Mouse (Mus musculus): ENCODE results near the gene Gli2. TPM values are rescaled to one million over a fixed set of nuclear protein-coding genes. Genes with fewer than 3 reads are reported as not detected.

Gli2 gene
- polyA plus RNA-seq, 1 experiment from 2014 or later = 21.3 TPM

DNA sequence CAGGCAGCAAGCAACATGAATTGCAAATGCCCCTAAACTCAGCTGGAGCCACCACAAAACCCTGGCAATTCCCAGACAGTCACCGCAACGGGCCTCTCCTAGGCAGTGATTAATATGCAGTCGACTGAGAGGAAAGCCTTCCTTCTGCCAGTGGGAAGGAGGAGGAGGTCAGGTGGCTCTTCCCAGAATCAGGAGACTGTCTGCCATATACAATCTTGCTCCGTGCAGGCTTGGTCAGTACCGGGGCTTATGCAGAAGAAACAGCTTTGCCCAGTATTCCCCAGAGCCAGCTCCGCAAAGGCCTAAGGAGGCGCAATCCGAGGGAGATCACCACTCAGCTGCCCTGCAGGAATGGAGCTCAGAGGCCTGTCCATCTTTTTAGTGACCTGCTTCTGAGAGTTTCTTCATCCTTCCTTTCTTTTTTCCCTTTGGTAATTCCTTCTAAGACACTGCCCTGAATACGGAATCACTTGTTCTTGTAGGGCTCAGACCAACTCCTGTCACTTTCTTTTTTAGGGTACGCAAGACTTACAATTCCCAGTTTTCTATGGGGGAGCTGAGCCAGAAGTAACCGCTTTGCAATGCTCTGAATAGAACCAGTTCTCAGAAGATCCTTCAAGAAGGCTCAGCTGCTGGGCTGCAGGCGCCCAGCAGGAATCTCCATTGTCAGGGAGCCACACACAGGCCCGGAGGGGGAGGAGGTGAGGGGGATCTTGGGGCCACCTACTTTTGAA lies 142.6 kb downstream of the Gli2 start:
- WGBS = 29% methylated on average over 13 of the region's 13 CpGs
- Histone ChIP-seq H3K9me3 (no peaks in the 10 kb centered on the region), H3K4me1 (peaks cover 85% of the 10 kb centered on the region), H3K27ac (peak overlapping the region; percentile 60), H3K4me3 (no peak overlapping the region), H3K27me3 (no peaks in the 10 kb centered on the region), H3K9ac (no peak overlapping the region), H3K36me3 (peaks cover 4% of the 10 kb centered on the region; the same call in 1 of the 2 replicates), H3K4me2 (no peak overlapping the region)
- no peak for ATAC-seq (ENCODE audit: insufficient number of reproducible peaks, insufficient read depth, low FRiP score, low TSS enrichment, low read depth)

GRCm38 (mm10) chr1:118909051-118909450 lies 144.4 kb downstream of the Gli2 start:
- no peak for ATAC-seq (ENCODE audit: insufficient number of reproducible peaks, insufficient read depth, low FRiP score, low TSS enrichment, low read depth)
- H3K27me3 ChIP-seq = no peaks in the 10 kb centered on the region
- H3K4me1 ChIP-seq = peaks cover 96% of the 10 kb centered on the region
- WGBS = 87% methylated on average over 3 of the region's 3 CpGs
- H3K36me3 ChIP-seq = no peaks in the 10 kb centered on the region
- H3K27ac ChIP-seq = no peak overlapping the region
- H3K9ac ChIP-seq = no peak overlapping the region
- no peaks in the 10 kb centered on the region for H3K9me3 ChIP-seq
- H3K4me2 ChIP-seq = no peak overlapping the region
- H3K4me3 ChIP-seq = no peak overlapping the region

DNA sequence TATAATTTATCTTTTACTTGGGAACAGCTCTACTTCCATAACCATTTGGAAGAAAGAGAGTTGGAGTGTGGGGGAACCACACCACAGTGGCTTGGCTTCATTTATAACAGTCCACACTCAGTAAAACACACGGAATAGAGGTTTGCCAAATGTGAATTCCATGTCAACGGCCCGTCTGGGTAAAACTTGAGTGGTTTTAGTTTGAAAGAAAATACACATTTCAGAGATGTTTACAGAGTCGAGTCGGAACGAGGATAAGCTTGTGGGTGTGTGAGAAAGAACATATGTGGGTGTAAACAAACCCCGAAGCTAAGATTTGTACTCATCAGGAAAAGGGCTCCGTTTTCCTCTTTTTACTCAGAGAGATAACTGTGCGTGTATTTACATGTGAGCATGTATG lies 145.8 kb downstream of the Gli2 start:
- no peak for ATAC-seq (ENCODE audit: insufficient number of reproducible peaks, insufficient read depth, low FRiP score, low TSS enrichment, low read depth)
- H3K27me3 ChIP-seq = no peaks in the 10 kb centered on the region
- H3K4me1 ChIP-seq = peaks cover 85% of the 10 kb centered on the region
- no peaks in the 10 kb centered on the region for H3K36me3 ChIP-seq
- WGBS = 50% methylated on average over 9 of the region's 9 CpGs
- peak overlapping the region; percentile 57 for H3K27ac ChIP-seq
- H3K4me2 ChIP-seq = no peak overlapping the region
- no peaks in the 10 kb centered on the region for H3K9me3 ChIP-seq
- H3K9ac ChIP-seq = no peak overlapping the region
- no peak overlapping the region for H3K4me3 ChIP-seq

- H3K27ac ChIP-seq = peak overlapping the region; percentile 62
- no peaks in the 10 kb centered on the region for H3K36me3 ChIP-seq
- ATAC-seq (ENCODE audit: insufficient number of reproducible peaks, insufficient read depth, low FRiP score, low TSS enrichment, low read depth) = no peak
- H3K4me2 ChIP-seq = no peak overlapping the region
- 60% methylated on average over 5 of the region's 5 CpGs for WGBS
- peaks cover 84% of the 10 kb centered on the region for H3K4me1 ChIP-seq
- no peaks in the 10 kb centered on the region for H3K27me3 ChIP-seq
- H3K9me3 ChIP-seq = no peaks in the 10 kb centered on the region
- H3K9ac ChIP-seq = no peak overlapping the region
- no peak overlapping the region for H3K4me3 ChIP-seq
Observed at GRCm38 (mm10) chr1:118905319-118905718, 148.1 kb downstream of the Gli2 start.

DNA sequence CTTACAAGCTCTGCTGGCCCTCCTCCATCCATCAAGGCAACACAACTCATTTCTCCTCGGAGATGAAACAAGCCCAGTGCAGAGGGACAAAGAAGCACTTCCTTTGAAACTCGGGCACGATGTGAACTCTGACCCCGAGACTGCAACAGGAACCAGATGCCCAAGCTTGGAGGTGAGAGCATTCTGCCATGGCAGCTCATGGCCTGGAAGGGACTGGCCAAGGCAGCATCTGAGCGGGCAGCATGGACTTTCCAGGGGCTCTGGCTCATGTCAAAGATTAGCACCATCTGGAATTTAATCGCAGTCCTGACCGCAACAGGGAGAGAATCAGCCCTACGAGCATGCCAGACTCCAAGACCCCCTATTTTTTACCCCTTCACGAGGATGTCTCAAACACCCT lies 148.5 kb downstream of the Gli2 start:
- 37% methylated on average over 9 of the region's 9 CpGs for WGBS
- Histone ChIP-seq H3K27me3 (no peaks in the 10 kb centered on the region), H3K4me2 (no peak overlapping the region), H3K27ac (peak overlapping the region; percentile 62), H3K4me1 (peaks cover 80% of the 10 kb centered on the region), H3K4me3 (no peak overlapping the region), H3K9ac (no peak overlapping the region), H3K9me3 (no peaks in the 10 kb centered on the region), H3K36me3 (no peaks in the 10 kb centered on the region)
- ATAC-seq (ENCODE audit: insufficient number of reproducible peaks, insufficient read depth, low FRiP score, low TSS enrichment, low read depth) = no peak

- no peak overlapping the region for H3K4me2 ChIP-seq
- no peak overlapping the region for H3K9ac ChIP-seq
- H3K4me3 ChIP-seq = no peak overlapping the region
- no peaks in the 10 kb centered on the region for H3K36me3 ChIP-seq
- WGBS = 47% methylated on average over 3 of the region's 3 CpGs
- no peaks in the 10 kb centered on the region for H3K9me3 ChIP-seq
- H3K27me3 ChIP-seq = no peaks in the 10 kb centered on the region
- no peak for ATAC-seq (ENCODE audit: insufficient number of reproducible peaks, insufficient read depth, low FRiP score, low TSS enrichment, low read depth)
- H3K27ac ChIP-seq = peak overlapping the region; percentile 19; the same call in 1 of the 2 replicates
- H3K4me1 ChIP-seq = peaks cover 76% of the 10 kb centered on the region
Observed at GRCm38 (mm10) chr1:118904431-118904830, 149.0 kb downstream of the Gli2 start.

DNA sequence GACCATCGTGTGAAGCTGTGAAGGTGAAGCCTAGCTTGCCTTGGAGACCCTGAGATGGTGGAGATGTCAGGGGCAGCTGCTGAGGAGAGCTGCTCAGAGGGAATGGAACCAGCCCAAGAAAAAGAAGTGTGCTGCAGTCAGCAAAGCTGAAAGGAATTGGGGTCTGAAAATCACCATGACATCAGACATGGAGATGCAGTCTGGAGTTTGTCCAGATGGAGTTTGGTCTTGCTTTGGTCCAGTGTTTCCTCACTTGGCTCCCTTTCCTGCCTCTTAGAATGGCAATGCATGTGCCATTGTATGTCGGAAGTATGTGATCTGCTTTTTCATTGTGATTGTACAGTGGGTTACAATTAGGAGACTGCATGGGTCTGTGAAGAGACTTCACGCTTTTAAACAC lies 149.7 kb downstream of the Gli2 start:
- no peaks in the 10 kb centered on the region for H3K9me3 ChIP-seq
- no peak overlapping the region for H3K9ac ChIP-seq
- no peak for ATAC-seq (ENCODE audit: insufficient number of reproducible peaks, insufficient read depth, low FRiP score, low TSS enrichment, low read depth)
- H3K4me2 ChIP-seq = no peak overlapping the region
- no peaks in the 10 kb centered on the region for H3K36me3 ChIP-seq
- peaks cover 72% of the 10 kb centered on the region for H3K4me1 ChIP-seq
- 84% methylated on average over 3 of the region's 3 CpGs for WGBS
- H3K4me3 ChIP-seq = no peak overlapping the region
- H3K27ac ChIP-seq = no peak overlapping the region
- H3K27me3 ChIP-seq = no peaks in the 10 kb centered on the region

DNA sequence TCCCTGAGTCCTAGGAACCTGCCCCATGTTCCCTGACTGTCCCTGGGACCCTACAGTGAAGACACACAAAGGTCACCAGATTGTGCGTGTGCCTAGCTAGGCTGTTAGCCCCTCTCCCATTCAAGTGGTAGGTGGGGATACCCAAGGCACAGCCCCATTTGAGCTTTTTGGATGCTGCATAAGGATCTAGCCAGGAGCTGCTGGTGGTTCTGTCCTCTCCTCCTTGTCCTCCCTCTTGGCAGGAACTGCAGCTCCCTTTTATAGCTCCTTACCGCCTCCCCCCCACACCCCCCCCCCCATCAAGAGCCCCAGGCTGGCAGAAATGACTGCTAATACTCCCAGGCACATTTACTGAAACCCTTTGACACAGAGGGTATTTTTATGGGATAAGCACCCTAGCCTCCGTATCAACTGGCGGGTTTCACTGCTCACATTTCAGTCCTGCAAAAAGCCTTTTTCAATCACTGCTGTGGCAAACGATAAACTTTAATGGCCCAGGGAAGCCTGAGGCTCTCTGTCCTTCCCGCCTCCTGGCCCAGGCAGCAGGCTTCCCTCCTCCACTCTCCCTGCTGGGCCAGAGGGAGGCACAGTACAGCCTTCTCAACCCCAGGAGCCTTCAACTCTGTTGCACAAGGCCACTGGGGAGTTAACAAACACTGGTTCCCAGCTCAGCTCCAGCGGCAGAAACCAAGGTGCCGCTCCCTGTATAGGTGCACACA lies 151.4 kb downstream of the Gli2 start:
- Histone ChIP-seq H3K27ac (no peak overlapping the region), H3K27me3 (no peaks in the 10 kb centered on the region), H3K9ac (no peak overlapping the region), H3K36me3 (no peaks in the 10 kb centered on the region), H3K4me3 (no peak overlapping the region), H3K9me3 (no peaks in the 10 kb centered on the region), H3K4me1 (peaks cover 58% of the 10 kb centered on the region), H3K4me2 (no peak overlapping the region)
- 35% methylated on average over 8 of the region's 8 CpGs for WGBS
- no peak for ATAC-seq (ENCODE audit: insufficient number of reproducible peaks, insufficient read depth, low FRiP score, low TSS enrichment, low read depth)

- Histone ChIP-seq H3K9me3 (no peaks in the 10 kb centered on the region), H3K4me2 (no peak overlapping the region), H3K9ac (no peak overlapping the region), H3K27me3 (no peaks in the 10 kb centered on the region), H3K36me3 (no peaks in the 10 kb centered on the region), H3K4me3 (no peak overlapping the region), H3K4me1 (peaks cover 55% of the 10 kb centered on the region), H3K27ac (no peak overlapping the region)
- WGBS = 71% methylated on average over 3 of the region's 3 CpGs
- ATAC-seq (ENCODE audit: insufficient number of reproducible peaks, insufficient read depth, low FRiP score, low TSS enrichment, low read depth) = no peak
Observed at GRCm38 (mm10) chr1:118898351-118898750, 155.1 kb downstream of the Gli2 start.

- ATAC-seq (ENCODE audit: insufficient number of reproducible peaks, insufficient read depth, low FRiP score, low TSS enrichment, low read depth) = no peak
- H3K9me3 ChIP-seq = no peaks in the 10 kb centered on the region
- no peaks in the 10 kb centered on the region for H3K27me3 ChIP-seq
- H3K9ac ChIP-seq = no peak overlapping the region
- H3K27ac ChIP-seq = peak overlapping the region; percentile 55; the same call in 1 of the 2 replicates
- peaks cover 62% of the 10 kb centered on the region for H3K4me1 ChIP-seq
- WGBS = 72% methylated on average over 9 of the region's 9 CpGs
- H3K4me3 ChIP-seq = no peak overlapping the region
- no peak overlapping the region for H3K4me2 ChIP-seq
- peaks cover under 1% of the 10 kb centered on the region; the same call in 1 of the 2 replicates for H3K36me3 ChIP-seq
Observed at GRCm38 (mm10) chr1:118895026-118895762, 158.2 kb downstream of the Gli2 start.

GRCm38 (mm10) chr1:118891395-118891794 lies 162.0 kb downstream of the Gli2 start:
- 0 out of 2 replicates have a peak, but pooled peaks have one; percentile 59 for ATAC-seq (ENCODE audit: insufficient number of reproducible peaks, insufficient read depth, low FRiP score, low TSS enrichment, low read depth)
- Histone ChIP-seq H3K27ac (peak overlapping the region; percentile 74; the same call in 1 of the 2 replicates), H3K27me3 (no peaks in the 10 kb centered on the region), H3K36me3 (peaks cover 34% of the 10 kb centered on the region), H3K9ac (no peak overlapping the region), H3K4me3 (no peak overlapping the region), H3K4me2 (no peak overlapping the region), H3K9me3 (no peaks in the 10 kb centered on the region), H3K4me1 (peaks cover 63% of the 10 kb centered on the region)
- WGBS = 25% methylated on average over 5 of the region's 5 CpGs

Measured in embryonic facial prominence, embryonic 13.5 days (tissue).